Mouse (Mus musculus): ENCODE data around the gene Lypd6b. TPM values are rescaled to one million over a fixed set of nuclear protein-coding genes. Genes with fewer than 3 reads are reported as not detected.

Lypd6b gene
- polyA plus RNA-seq, 1 experiment = 1.5 TPM

DNA sequence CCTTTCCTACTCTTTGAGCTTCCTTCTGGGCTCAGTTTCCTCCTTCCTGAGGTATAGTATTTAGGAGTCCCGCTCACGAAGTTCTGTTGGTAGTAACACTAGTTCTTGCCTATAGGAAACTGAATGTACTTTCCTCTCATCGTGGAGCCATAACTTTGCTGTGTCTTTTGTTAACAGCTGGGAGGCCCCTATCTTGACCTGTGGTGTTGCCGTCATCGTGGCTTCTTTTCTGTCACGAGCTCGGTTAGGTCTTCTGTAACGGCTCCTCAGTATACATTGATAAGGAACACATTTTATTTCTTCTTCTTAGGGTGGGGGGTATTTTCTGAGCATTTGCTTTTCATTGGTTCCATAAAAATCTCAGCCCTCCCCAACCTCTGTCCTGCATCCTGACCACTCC, 74.2 kb downstream of the Lypd6b start:
- 69% methylated on average over 8 of the region's 8 CpGs for WGBS
- no peak for TF ChIP-seq POLR2A (IDR thresholded peaks at IDR 0.05; ENCODE audit: low read depth, low read length)
- TF ChIP-seq CTCF (conservative IDR thresholded peaks at IDR 0.05; ENCODE audit: insufficient read depth, insufficient read length, low read depth, low read length) = no peak
- DNase-seq = no peak
- no peaks in the 10 kb centered on the region for H3K36me3 ChIP-seq (ENCODE audit: control insufficient read depth, insufficient read depth, low read length)
- no peaks in the 10 kb centered on the region for H3K27me3 ChIP-seq (replicated peaks; ENCODE audit: control insufficient read depth, insufficient read depth, low read length)
- H3K4me1 ChIP-seq (ENCODE audit: control insufficient read depth, insufficient read depth, low read length) = no peaks in the 10 kb centered on the region
- no peak overlapping the region for H3K4me3 ChIP-seq (ENCODE audit: insufficient read depth, low read depth, low read length)
- H3K27ac ChIP-seq (ENCODE audit: insufficient read depth, low read depth, low read length) = no peak overlapping the region

- Histone ChIP-seq H3K4me1 (ENCODE audit: control insufficient read depth, insufficient read depth, low read length) (no peaks in the 10 kb centered on the region), H3K36me3 (ENCODE audit: control insufficient read depth, insufficient read depth, low read length) (no peaks in the 10 kb centered on the region), H3K27ac (ENCODE audit: insufficient read depth, low read depth, low read length) (no peak overlapping the region), H3K4me3 (ENCODE audit: insufficient read depth, low read depth, low read length) (no peak overlapping the region), H3K27me3 (replicated peaks; ENCODE audit: control insufficient read depth, insufficient read depth, low read length) (no peaks in the 10 kb centered on the region)
- TF ChIP-seq POLR2A (IDR thresholded peaks at IDR 0.05; ENCODE audit: low read depth, low read length) (no peak), CTCF (conservative IDR thresholded peaks at IDR 0.05; ENCODE audit: insufficient read depth, insufficient read length, low read depth, low read length) (no peak)
- WGBS = 90% methylated on average over 9 of the region's 9 CpGs
- DNase-seq = no peak
These were observed 80.8 kb downstream of the Lypd6b start for GRCm38 (mm10) chr2:49868116-49868858.

- WGBS = 58% methylated on average over 7 of the region's 7 CpGs
- H3K36me3 ChIP-seq (ENCODE audit: control insufficient read depth, insufficient read depth, low read length) = no peaks in the 10 kb centered on the region
- peak; percentile 6 for DNase-seq
These were observed 81.6 kb downstream of the Lypd6b start for GRCm38 (mm10) chr2:49869044-49869443.

DNA sequence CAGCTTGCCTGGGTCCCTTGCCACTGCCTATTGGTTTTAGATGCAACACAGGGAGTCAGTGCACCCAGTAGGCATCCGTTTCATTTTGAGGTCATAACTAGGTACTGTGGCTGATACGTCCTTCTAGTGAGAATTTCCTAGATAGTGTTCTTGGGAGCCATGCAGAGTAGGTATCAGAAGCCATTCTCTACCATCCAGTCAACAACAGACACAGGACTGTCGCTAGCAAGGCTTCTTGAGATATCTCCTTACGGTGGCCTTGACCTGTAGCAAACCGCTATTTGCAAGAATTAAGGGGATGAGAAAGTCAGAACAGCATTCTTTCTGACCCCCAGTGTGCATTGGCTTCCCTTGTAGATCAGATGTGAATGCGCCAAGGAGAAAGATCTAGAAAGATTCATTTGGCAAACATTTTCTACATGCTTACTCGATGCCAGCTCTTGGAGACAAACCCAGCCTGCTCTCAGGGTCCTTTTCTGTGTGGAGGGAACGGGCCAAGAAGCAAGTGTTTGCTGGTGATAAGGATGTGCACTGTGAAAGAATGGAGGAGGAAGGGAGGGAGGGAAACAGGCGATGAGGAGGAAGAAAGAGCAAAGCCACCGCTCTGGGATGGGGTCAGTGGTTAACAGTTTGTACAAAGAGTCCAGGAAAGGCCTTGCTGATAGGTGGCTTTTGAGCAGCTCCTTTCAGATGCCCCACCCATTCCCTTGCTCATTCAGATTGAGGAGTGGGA, 82.5 kb downstream of the Lypd6b start:
- Histone ChIP-seq H3K27me3 (replicated peaks; ENCODE audit: control insufficient read depth, insufficient read depth, low read length) (no peaks in the 10 kb centered on the region), H3K4me1 (ENCODE audit: control insufficient read depth, insufficient read depth, low read length) (no peaks in the 10 kb centered on the region), H3K4me3 (ENCODE audit: insufficient read depth, low read depth, low read length) (no peak overlapping the region), H3K27ac (ENCODE audit: insufficient read depth, low read depth, low read length) (no peak overlapping the region), H3K36me3 (ENCODE audit: control insufficient read depth, insufficient read depth, low read length) (no peaks in the 10 kb centered on the region)
- DNase-seq = no peak
- WGBS = 91% methylated on average over 10 of the region's 10 CpGs
- TF ChIP-seq CTCF (conservative IDR thresholded peaks at IDR 0.05; ENCODE audit: insufficient read depth, insufficient read length, low read depth, low read length) = no peak
- no peak for TF ChIP-seq POLR2A (IDR thresholded peaks at IDR 0.05; ENCODE audit: low read depth, low read length)

More at GRCm38 (mm10) chr2:49869044-49869443, 81.6 kb downstream of the Lypd6b start:
- Histone ChIP-seq H3K27me3 (replicated peaks; ENCODE audit: control insufficient read depth, insufficient read depth, low read length) (no peaks in the 10 kb centered on the region), H3K4me3 (ENCODE audit: insufficient read depth, low read depth, low read length) (no peak overlapping the region), H3K27ac (ENCODE audit: insufficient read depth, low read depth, low read length) (no peak overlapping the region), H3K4me1 (ENCODE audit: control insufficient read depth, insufficient read depth, low read length) (no peaks in the 10 kb centered on the region)
- TF ChIP-seq CTCF (conservative IDR thresholded peaks at IDR 0.05; ENCODE audit: insufficient read depth, insufficient read length, low read depth, low read length) (no peak), POLR2A (IDR thresholded peaks at IDR 0.05; ENCODE audit: low read depth, low read length) (no peak)

- no peaks in the 10 kb centered on the region for H3K4me1 ChIP-seq (ENCODE audit: control insufficient read depth, insufficient read depth, low read length)
- no peaks in the 10 kb centered on the region for H3K36me3 ChIP-seq (ENCODE audit: control insufficient read depth, insufficient read depth, low read length)
These were observed 83.5 kb downstream of the Lypd6b start for GRCm38 (mm10) chr2:49871012-49871411.

GRCm38 (mm10) chr2:49880507-49880906, 93.0 kb downstream of the Lypd6b start:
- Histone ChIP-seq H3K36me3 (ENCODE audit: control insufficient read depth, insufficient read depth, low read length) (no peaks in the 10 kb centered on the region), H3K4me1 (ENCODE audit: control insufficient read depth, insufficient read depth, low read length) (no peaks in the 10 kb centered on the region), H3K27ac (ENCODE audit: insufficient read depth, low read depth, low read length) (no peak overlapping the region), H3K4me3 (ENCODE audit: insufficient read depth, low read depth, low read length) (no peak overlapping the region), H3K27me3 (replicated peaks; ENCODE audit: control insufficient read depth, insufficient read depth, low read length) (no peaks in the 10 kb centered on the region)
- TF ChIP-seq CTCF (conservative IDR thresholded peaks at IDR 0.05; ENCODE audit: insufficient read depth, insufficient read length, low read depth, low read length) (no peak), POLR2A (IDR thresholded peaks at IDR 0.05; ENCODE audit: low read depth, low read length) (no peak)
- WGBS = 45% methylated on average over 9 of the region's 9 CpGs
- DNase-seq = no peak

More at GRCm38 (mm10) chr2:49871012-49871411, 83.5 kb downstream of the Lypd6b start:
- no peak overlapping the region for H3K27ac ChIP-seq (ENCODE audit: insufficient read depth, low read depth, low read length)
- H3K4me3 ChIP-seq (ENCODE audit: insufficient read depth, low read depth, low read length) = no peak overlapping the region
- no peak for DNase-seq
- no peaks in the 10 kb centered on the region for H3K27me3 ChIP-seq (replicated peaks; ENCODE audit: control insufficient read depth, insufficient read depth, low read length)
- WGBS = 45% methylated on average over 1 of the region's 1 CpGs
- no peak for TF ChIP-seq CTCF (conservative IDR thresholded peaks at IDR 0.05; ENCODE audit: insufficient read depth, insufficient read length, low read depth, low read length)
- no peak for TF ChIP-seq POLR2A (IDR thresholded peaks at IDR 0.05; ENCODE audit: low read depth, low read length)

GRCm38 (mm10) chr2:49881002-49881401, 93.5 kb downstream of the Lypd6b start:
- no peaks in the 10 kb centered on the region for H3K36me3 ChIP-seq (ENCODE audit: control insufficient read depth, insufficient read depth, low read length)
- WGBS = 91% methylated on average over 1 of the region's 1 CpGs
- TF ChIP-seq CTCF (conservative IDR thresholded peaks at IDR 0.05; ENCODE audit: insufficient read depth, insufficient read length, low read depth, low read length) = no peak
- TF ChIP-seq POLR2A (IDR thresholded peaks at IDR 0.05; ENCODE audit: low read depth, low read length) = no peak
- no peaks in the 10 kb centered on the region for H3K27me3 ChIP-seq (replicated peaks; ENCODE audit: control insufficient read depth, insufficient read depth, low read length)
- DNase-seq = no peak
- no peaks in the 10 kb centered on the region for H3K4me1 ChIP-seq (ENCODE audit: control insufficient read depth, insufficient read depth, low read length)
- no peak overlapping the region for H3K4me3 ChIP-seq (ENCODE audit: insufficient read depth, low read depth, low read length)
- no peak overlapping the region for H3K27ac ChIP-seq (ENCODE audit: insufficient read depth, low read depth, low read length)

Data from kidney, adult 2 months (tissue).